Mouse (Mus musculus): ENCODE measurements around the gene Slc44a4. TPM values are rescaled to one million over a fixed set of nuclear protein-coding genes. Genes with fewer than 3 reads are reported as not detected.

Slc44a4 gene
- not detected for polyA plus RNA-seq (2014; fragmentation: Illumina TruSeq; extraction: RNeasy Lipid Tissue Mini Kit (QIAGEN cat#74804); ENCODE audit: low read depth, low replicate concordance)

GRCm38 (mm10) chr17:34913930-34914665 lies at the start of gene Slc44a4:
Gene Slc44a4, plus strand, starts transcription at chr17:34914466.

DNA sequence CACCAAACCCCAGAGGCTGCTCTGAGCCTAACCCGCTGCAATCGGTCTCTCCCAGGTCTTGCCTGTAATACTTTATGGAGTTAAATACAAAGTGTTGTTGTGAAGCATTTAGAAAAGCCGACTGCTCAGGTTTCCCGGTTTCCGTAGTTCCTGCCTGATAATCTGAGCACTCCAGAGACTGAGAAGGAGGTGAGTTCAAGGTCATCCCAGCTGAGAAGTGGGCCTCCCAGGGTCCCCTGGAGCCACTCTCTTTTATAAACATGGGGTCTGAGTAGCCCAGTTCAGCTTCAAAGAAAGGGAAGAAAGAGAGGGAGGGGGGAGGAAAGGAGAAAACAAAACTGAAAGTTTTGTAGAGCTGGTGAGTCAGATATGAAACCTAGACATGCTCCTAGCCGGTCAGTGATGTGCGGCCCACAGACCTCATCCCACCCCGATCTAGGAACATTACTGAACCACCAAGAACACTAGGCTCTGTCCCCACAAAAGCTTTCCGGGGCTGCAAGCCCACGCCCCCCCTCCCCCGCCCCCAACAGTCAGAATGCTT lies 34.9 kb upstream of the Slc44a4 start, which contains the start of gene Zbtb12:
TSS of gene Zbtb12 (plus strand) at position 148 of the 544 bp plus-strand sequence.

GRCm38 (mm10) chr17:34881683-34882310 lies 32.5 kb upstream of the Slc44a4 start, which contains the start of gene Gm20547:
Gene Gm20547, minus strand, starts transcription at chr17:34882042.

GRCm38 (mm10) chr17:34898160-34898586 lies 16.1 kb upstream of the Slc44a4 start, which contains the start of the genes C2 and Ehmt2:
Gene C2, minus strand, starts transcription at chr17:34898265.
Gene Ehmt2, plus strand, starts transcription at chr17:34898469.

GRCm38 (mm10) chr17:34931061-34931734 lies 16.9 kb downstream of the Slc44a4 start, which contains the start of gene Neu1:
Gene Neu1, plus strand, starts transcription at chr17:34931253.

DNA sequence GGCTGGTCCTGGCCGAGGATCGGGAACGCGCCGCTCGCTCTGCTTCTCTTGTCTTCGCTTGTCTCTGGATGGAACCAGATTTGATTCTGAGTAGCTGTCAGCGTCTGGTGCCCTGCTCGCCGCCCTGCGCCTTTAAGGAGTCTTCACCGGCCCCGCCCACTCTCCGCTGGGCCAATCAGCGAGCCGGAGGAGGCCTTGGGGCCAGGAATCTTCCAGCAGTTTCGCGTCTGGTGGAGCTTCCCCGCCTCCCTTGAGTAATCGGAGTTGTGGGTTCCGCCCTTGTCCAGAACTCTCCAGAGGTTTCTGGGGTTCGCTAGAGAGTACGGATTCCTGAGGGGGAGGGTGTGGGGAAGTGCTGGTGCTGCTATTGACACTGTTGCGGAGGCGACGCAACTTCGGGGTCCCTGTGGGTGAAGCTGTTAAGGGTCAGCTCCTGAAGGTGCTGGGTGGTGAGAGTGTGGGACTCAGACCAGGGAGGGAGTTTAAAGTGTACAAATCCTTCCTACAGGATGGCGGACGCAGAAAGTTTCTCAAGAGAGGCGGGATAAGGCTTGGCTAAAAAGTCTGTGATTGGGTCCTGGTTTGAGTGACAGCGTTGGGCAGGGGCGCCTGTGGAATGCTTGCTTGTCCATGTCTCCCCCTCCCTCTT lies 45.0 kb downstream of the Slc44a4 start, which contains the start of gene Hspa1b:
TSS of gene Hspa1b (minus strand) at position 109 of the 649 bp plus-strand sequence.

DNA sequence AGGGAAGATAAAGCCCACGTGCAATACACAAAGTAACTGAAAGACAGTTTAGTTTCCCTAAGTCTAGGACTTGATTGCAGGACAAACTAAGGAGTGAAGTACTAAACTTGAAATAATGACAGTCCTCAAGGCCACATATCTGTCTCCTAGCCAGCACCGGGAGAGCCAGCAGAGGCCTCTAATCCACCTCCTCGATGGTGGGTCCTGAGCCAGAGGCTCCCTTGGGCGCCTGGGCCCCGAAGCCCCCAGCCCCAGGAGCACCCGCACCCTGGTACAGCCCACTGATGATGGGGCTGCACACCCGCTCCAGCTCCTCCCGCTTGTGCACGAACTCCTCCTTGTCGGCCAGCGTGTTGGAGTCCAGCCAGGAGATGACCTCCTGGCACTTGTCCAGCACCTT lies 55.6 kb downstream of the Slc44a4 start, which contains the start of gene Gm20481:
TSS of gene Gm20481 (plus strand) at position 91 of the 400 bp plus-strand sequence.

GRCm38 (mm10) chr17:34972069-34972749 lies 57.9 kb downstream of the Slc44a4 start, which contains the start of the genes Hspa1a and Hspa1l:
Gene Hspa1a, minus strand, starts transcription at chr17:34972156.
Gene Hspa1l, plus strand, starts transcription at chr17:34972703.

Other genes with a start within 250 kb of the Slc44a4 start
- not detected for gene Tnxb, start 243.9 kb upstream of the Slc44a4 start, polyA plus RNA-seq (2014; fragmentation: Illumina TruSeq; extraction: RNeasy Lipid Tissue Mini Kit (QIAGEN cat#74804); ENCODE audit: low read depth, low replicate concordance)
- 1.2 TPM for gene C4b, start 170.6 kb upstream of the Slc44a4 start, polyA plus RNA-seq (2014; fragmentation: Illumina TruSeq; extraction: RNeasy Lipid Tissue Mini Kit (QIAGEN cat#74804); ENCODE audit: low read depth, low replicate concordance)
- not detected for gene Cyp21a1, start 109.9 kb upstream of the Slc44a4 start, polyA plus RNA-seq (2014; fragmentation: Illumina TruSeq; extraction: RNeasy Lipid Tissue Mini Kit (QIAGEN cat#74804); ENCODE audit: low read depth, low replicate concordance)
- 8.2 TPM for gene Stk19, start 77.5 kb upstream of the Slc44a4 start, polyA plus RNA-seq (2014; fragmentation: Illumina TruSeq; extraction: RNeasy Lipid Tissue Mini Kit (QIAGEN cat#74804); ENCODE audit: low read depth, low replicate concordance)
- 5.8 TPM for gene Dxo, start 77.4 kb upstream of the Slc44a4 start, polyA plus RNA-seq (2014; fragmentation: Illumina TruSeq; extraction: RNeasy Lipid Tissue Mini Kit (QIAGEN cat#74804); ENCODE audit: low read depth, low replicate concordance)
- gene Skiv2l, start 64.3 kb upstream of the Slc44a4 start, polyA plus RNA-seq (2014; fragmentation: Illumina TruSeq; extraction: RNeasy Lipid Tissue Mini Kit (QIAGEN cat#74804); ENCODE audit: low read depth, low replicate concordance): 7.9 TPM
- 10.0 TPM for gene Nelfe, start 64.1 kb upstream of the Slc44a4 start, polyA plus RNA-seq (2014; fragmentation: Illumina TruSeq; extraction: RNeasy Lipid Tissue Mini Kit (QIAGEN cat#74804); ENCODE audit: low read depth, low replicate concordance)
- 0.43 TPM for gene Cfb, start 51.9 kb upstream of the Slc44a4 start, polyA plus RNA-seq (2014; fragmentation: Illumina TruSeq; extraction: RNeasy Lipid Tissue Mini Kit (QIAGEN cat#74804); ENCODE audit: low read depth, low replicate concordance)
- 0.18 TPM for gene Zbtb12, start 35.0 kb upstream of the Slc44a4 start, polyA plus RNA-seq (2014; fragmentation: Illumina TruSeq; extraction: RNeasy Lipid Tissue Mini Kit (QIAGEN cat#74804); ENCODE audit: low read depth, low replicate concordance)
- 0.08 TPM for gene Gm20547, start 32.4 kb upstream of the Slc44a4 start, polyA plus RNA-seq (2014; fragmentation: Illumina TruSeq; extraction: RNeasy Lipid Tissue Mini Kit (QIAGEN cat#74804); ENCODE audit: low read depth, low replicate concordance)
- 6.5 TPM for gene C2, start 16.2 kb upstream of the Slc44a4 start, polyA plus RNA-seq (2014; fragmentation: Illumina TruSeq; extraction: RNeasy Lipid Tissue Mini Kit (QIAGEN cat#74804); ENCODE audit: low read depth, low replicate concordance)
- gene Ehmt2, start 16.0 kb upstream of the Slc44a4 start, polyA plus RNA-seq (2014; fragmentation: Illumina TruSeq; extraction: RNeasy Lipid Tissue Mini Kit (QIAGEN cat#74804); ENCODE audit: low read depth, low replicate concordance): 25.4 TPM
- gene Neu1, start 16.8 kb downstream of the Slc44a4 start, polyA plus RNA-seq (2014; fragmentation: Illumina TruSeq; extraction: RNeasy Lipid Tissue Mini Kit (QIAGEN cat#74804); ENCODE audit: low read depth, low replicate concordance): 0.41 TPM
- 0.56 TPM for gene Hspa1b, start 44.8 kb downstream of the Slc44a4 start, polyA plus RNA-seq (2014; fragmentation: Illumina TruSeq; extraction: RNeasy Lipid Tissue Mini Kit (QIAGEN cat#74804); ENCODE audit: low read depth, low replicate concordance)
- not detected for gene Gm20481, start 55.4 kb downstream of the Slc44a4 start, polyA plus RNA-seq (2014; fragmentation: Illumina TruSeq; extraction: RNeasy Lipid Tissue Mini Kit (QIAGEN cat#74804); ENCODE audit: low read depth, low replicate concordance)
- gene Hspa1a, start 57.7 kb downstream of the Slc44a4 start, polyA plus RNA-seq (2014; fragmentation: Illumina TruSeq; extraction: RNeasy Lipid Tissue Mini Kit (QIAGEN cat#74804); ENCODE audit: low read depth, low replicate concordance): 0.57 TPM
- gene Hspa1l, start 58.2 kb downstream of the Slc44a4 start, polyA plus RNA-seq (2014; fragmentation: Illumina TruSeq; extraction: RNeasy Lipid Tissue Mini Kit (QIAGEN cat#74804); ENCODE audit: low read depth, low replicate concordance): 215 TPM
- gene Lsm2, start 67.4 kb downstream of the Slc44a4 start, polyA plus RNA-seq (2014; fragmentation: Illumina TruSeq; extraction: RNeasy Lipid Tissue Mini Kit (QIAGEN cat#74804); ENCODE audit: low read depth, low replicate concordance): 115 TPM
- gene Vars, start 86.5 kb downstream of the Slc44a4 start, polyA plus RNA-seq (2014; fragmentation: Illumina TruSeq; extraction: RNeasy Lipid Tissue Mini Kit (QIAGEN cat#74804); ENCODE audit: low read depth, low replicate concordance): 53.6 TPM
- gene Vwa7, start 102.1 kb downstream of the Slc44a4 start, polyA plus RNA-seq (2014; fragmentation: Illumina TruSeq; extraction: RNeasy Lipid Tissue Mini Kit (QIAGEN cat#74804); ENCODE audit: low read depth, low replicate concordance): 0.15 TPM
- not detected for gene Sapcd1, start 113.5 kb downstream of the Slc44a4 start, polyA plus RNA-seq (2014; fragmentation: Illumina TruSeq; extraction: RNeasy Lipid Tissue Mini Kit (QIAGEN cat#74804); ENCODE audit: low read depth, low replicate concordance)
- gene Msh5, start 132.3 kb downstream of the Slc44a4 start, polyA plus RNA-seq (2014; fragmentation: Illumina TruSeq; extraction: RNeasy Lipid Tissue Mini Kit (QIAGEN cat#74804); ENCODE audit: low read depth, low replicate concordance): 8.7 TPM
- gene Clic1, start 135.5 kb downstream of the Slc44a4 start, polyA plus RNA-seq (2014; fragmentation: Illumina TruSeq; extraction: RNeasy Lipid Tissue Mini Kit (QIAGEN cat#74804); ENCODE audit: low read depth, low replicate concordance): 10.5 TPM
- 0.56 TPM for gene Ddah2, start 144.6 kb downstream of the Slc44a4 start, polyA plus RNA-seq (2014; fragmentation: Illumina TruSeq; extraction: RNeasy Lipid Tissue Mini Kit (QIAGEN cat#74804); ENCODE audit: low read depth, low replicate concordance)
- gene Ly6g6c, start 150.9 kb downstream of the Slc44a4 start, polyA plus RNA-seq (2014; fragmentation: Illumina TruSeq; extraction: RNeasy Lipid Tissue Mini Kit (QIAGEN cat#74804); ENCODE audit: low read depth, low replicate concordance): 19.3 TPM
- gene Mpig6b, start 151.7 kb downstream of the Slc44a4 start, polyA plus RNA-seq (2014; fragmentation: Illumina TruSeq; extraction: RNeasy Lipid Tissue Mini Kit (QIAGEN cat#74804); ENCODE audit: low read depth, low replicate concordance): 1.5 TPM
- not detected for gene Ly6g6e, start 162.4 kb downstream of the Slc44a4 start, polyA plus RNA-seq (2014; fragmentation: Illumina TruSeq; extraction: RNeasy Lipid Tissue Mini Kit (QIAGEN cat#74804); ENCODE audit: low read depth, low replicate concordance)
- gene Ly6g6d, start 163.6 kb downstream of the Slc44a4 start, polyA plus RNA-seq (2014; fragmentation: Illumina TruSeq; extraction: RNeasy Lipid Tissue Mini Kit (QIAGEN cat#74804); ENCODE audit: low read depth, low replicate concordance): not detected
- gene Ly6g6f, start 171.1 kb downstream of the Slc44a4 start, polyA plus RNA-seq (2014; fragmentation: Illumina TruSeq; extraction: RNeasy Lipid Tissue Mini Kit (QIAGEN cat#74804); ENCODE audit: low read depth, low replicate concordance): not detected
- 8.2 TPM for gene Abhd16a, start 174.8 kb downstream of the Slc44a4 start, polyA plus RNA-seq (2014; fragmentation: Illumina TruSeq; extraction: RNeasy Lipid Tissue Mini Kit (QIAGEN cat#74804); ENCODE audit: low read depth, low replicate concordance)
- not detected for gene Ly6g5c, start 193.8 kb downstream of the Slc44a4 start, polyA plus RNA-seq (2014; fragmentation: Illumina TruSeq; extraction: RNeasy Lipid Tissue Mini Kit (QIAGEN cat#74804); ENCODE audit: low read depth, low replicate concordance)
- not detected for gene Ly6g5b, start 201.0 kb downstream of the Slc44a4 start, polyA plus RNA-seq (2014; fragmentation: Illumina TruSeq; extraction: RNeasy Lipid Tissue Mini Kit (QIAGEN cat#74804); ENCODE audit: low read depth, low replicate concordance)
- gene Gpank1, start 207.0 kb downstream of the Slc44a4 start, polyA plus RNA-seq (2014; fragmentation: Illumina TruSeq; extraction: RNeasy Lipid Tissue Mini Kit (QIAGEN cat#74804); ENCODE audit: low read depth, low replicate concordance): 8.7 TPM
- 948 TPM for gene Csnk2b, start 207.6 kb downstream of the Slc44a4 start, polyA plus RNA-seq (2014; fragmentation: Illumina TruSeq; extraction: RNeasy Lipid Tissue Mini Kit (QIAGEN cat#74804); ENCODE audit: low read depth, low replicate concordance)
- gene D17H6S53E, start 211.9 kb downstream of the Slc44a4 start, polyA plus RNA-seq (2014; fragmentation: Illumina TruSeq; extraction: RNeasy Lipid Tissue Mini Kit (QIAGEN cat#74804); ENCODE audit: low read depth, low replicate concordance): 0.28 TPM
- not detected for gene Apom, start 217.6 kb downstream of the Slc44a4 start, polyA plus RNA-seq (2014; fragmentation: Illumina TruSeq; extraction: RNeasy Lipid Tissue Mini Kit (QIAGEN cat#74804); ENCODE audit: low read depth, low replicate concordance)
- 44.2 TPM for gene Bag6, start 220.7 kb downstream of the Slc44a4 start, polyA plus RNA-seq (2014; fragmentation: Illumina TruSeq; extraction: RNeasy Lipid Tissue Mini Kit (QIAGEN cat#74804); ENCODE audit: low read depth, low replicate concordance)

Data from testis, adult 10 weeks (tissue).